Mouse (Mus musculus) neural tube, embryonic 13.5 days (tissue): ENCODE results near the gene Rab11fip3. TPM values are rescaled to one million over a fixed set of nuclear protein-coding genes. Genes with fewer than 3 reads are reported as not detected.
A peak's percentile ranks its signal among the peaks of the same experiment; 100 is the strongest.

ENCODE experiments used
- ATAC-seq: fragments of 200-750 bp; cut with Nextera tagmentation; 2 replicates; pipeline ENCODE4 v1.8.0; 2017; ENCODE audit warnings: low read depth, mild to moderate bottlenecking, moderate TSS enrichment, moderate library complexity
- H3K27ac ChIP-seq: fragments of 300-500 bp; sonication (generic); replicated peaks from 2 replicates; pipeline ENCODE4 v1.5.1; 2015; ENCODE audit warnings: moderate library complexity, mild to moderate bottlenecking, inconsistent platforms
- H3K27me3 ChIP-seq: fragments of 300-500 bp; sonication (generic); 2 replicates; pipeline ENCODE4 v1.6.1; 2015; ENCODE audit warnings: mild to moderate bottlenecking, inconsistent platforms
- H3K36me3 ChIP-seq: fragments of 300-500 bp; sonication (generic); 2 replicates; pipeline ENCODE4 v1.6.1; 2015; ENCODE audit warnings: mild to moderate bottlenecking, inconsistent platforms
- H3K4me1 ChIP-seq: fragments of 300-500 bp; sonication (generic); replicated peaks from 2 replicates; pipeline ENCODE4 v1.6.1; 2015; ENCODE audit warnings: inconsistent platforms
- H3K4me2 ChIP-seq: fragments of 300-500 bp; sonication (generic); 2 replicates; pipeline ENCODE4 v1.6.1; 2015; ENCODE audit warnings: inconsistent platforms, mild to moderate bottlenecking, moderate library complexity
- H3K4me3 ChIP-seq: fragments of 300-500 bp; sonication (generic); 2 replicates; pipeline ENCODE4 v1.5.1; 2015; ENCODE audit warnings: mild to moderate bottlenecking, inconsistent platforms
- H3K9ac ChIP-seq: fragments of 300-500 bp; sonication (generic); 2 replicates; pipeline ENCODE4 v1.6.1; 2015; ENCODE audit warnings: moderate library complexity, mild to moderate bottlenecking, inconsistent platforms
- H3K9me3 ChIP-seq: fragments of 300-500 bp; sonication (generic); 2 replicates; pipeline ENCODE4 v1.6.1; 2016; ENCODE audit warnings: inconsistent platforms
- WGBS: fragments of 180-500 bp; shearing (Covaris S2); methylation state at CpG from one replicate; pipeline ENCODE4 v1.1.7; 2015; 5-methylcytosine and 5-hydroxymethylcytosine counted together
- polyA plus RNA-seq: library from polyadenylated mRNA; unstranded; fragments of >200 nt; fragmentation: Nextera tagmentation; extraction: Ambion mirVana; gene quantifications from 2 replicates; pipeline ENCODE4 v1.2.1, GENCODE M21; 2015

Gene Rab11fip3
- polyA plus RNA-seq, 1 experiment from 2014 or later = 28.3 TPM

DNA sequence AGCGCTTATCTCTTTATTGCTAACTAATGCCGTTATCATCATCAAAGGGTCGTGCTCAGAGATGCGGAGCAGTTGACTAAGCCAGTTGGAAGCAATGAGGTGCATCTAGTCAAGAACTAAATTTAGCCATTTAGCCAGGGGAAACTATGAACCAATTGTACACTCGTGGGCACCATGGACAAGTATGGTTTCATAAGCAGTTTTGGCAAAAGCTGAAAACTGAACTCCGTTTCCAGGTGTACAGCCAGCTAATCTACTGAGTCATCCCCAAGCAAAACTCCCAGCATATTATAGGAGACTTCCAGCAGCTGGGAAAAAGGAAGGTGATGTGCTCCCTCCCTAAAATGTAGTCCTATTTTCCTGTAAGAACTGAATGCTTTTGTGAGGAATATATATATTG lies 781 bp upstream of the Rab11fip3 start:
- Histone ChIP-seq H3K9me3 (no peaks in the 10 kb centered on the region), H3K4me1 (peaks cover 43% of the 10 kb centered on the region), H3K9ac (peak overlapping the region; percentile 97; the same call in 1 of the 2 replicates), H3K36me3 (peaks cover 2% of the 10 kb centered on the region), H3K27ac (no peak overlapping the region), H3K4me2 (peak overlapping the region; percentile 100), H3K4me3 (peak overlapping the region; percentile 95), H3K27me3 (peaks cover 14% of the 10 kb centered on the region)
- no peak for ATAC-seq
- WGBS = 39% methylated on average over 6 of the region's 6 CpGs

DNA sequence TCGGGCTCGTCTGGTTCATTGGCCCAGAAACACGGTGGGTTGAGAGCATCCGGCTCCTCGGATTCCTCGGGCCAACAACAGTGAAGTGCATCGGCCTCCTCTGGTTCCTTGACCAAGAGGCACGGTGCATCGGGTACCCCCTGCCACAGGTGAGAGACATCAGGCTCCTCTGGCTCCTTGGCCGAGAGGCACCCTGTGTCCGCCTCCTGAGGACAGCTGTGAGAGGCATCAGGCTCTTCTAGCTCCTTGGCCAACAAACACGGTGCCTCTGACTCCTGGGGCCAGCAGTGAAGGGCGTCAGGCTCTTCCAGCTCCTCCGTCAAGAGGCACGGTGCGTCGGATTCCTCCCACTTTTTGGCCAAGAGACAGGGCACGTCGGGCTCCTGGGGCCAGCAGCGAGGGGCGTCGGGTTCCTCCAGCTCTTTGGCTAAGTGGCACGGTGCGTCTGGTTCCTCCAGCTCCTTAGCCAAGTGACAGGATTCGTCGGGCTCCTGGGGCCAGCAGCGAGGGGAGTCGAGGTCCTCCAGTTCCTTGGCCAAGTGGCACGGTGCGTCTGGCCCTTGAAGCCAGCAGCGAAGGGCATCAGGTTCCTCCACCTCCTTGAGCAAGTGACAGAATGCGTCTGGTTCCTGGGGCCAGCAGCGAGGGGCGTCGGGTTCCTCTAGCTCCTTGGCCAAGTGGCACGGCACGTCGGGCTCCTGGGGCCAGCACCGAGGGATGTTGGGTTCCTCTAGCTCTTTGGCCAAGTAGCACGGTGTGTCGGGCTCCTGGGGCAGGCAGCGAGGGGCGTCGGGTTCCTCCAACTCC lies 1.1 kb downstream of the Rab11fip3 start:
- Histone ChIP-seq H3K27ac (peak overlapping the region; percentile 95), H3K4me2 (peak overlapping the region; percentile 100), H3K36me3 (peaks cover 21% of the 10 kb centered on the region), H3K27me3 (peaks cover 14% of the 10 kb centered on the region), H3K4me3 (peak overlapping the region; percentile 95), H3K9me3 (no peaks in the 10 kb centered on the region), H3K4me1 (peaks cover 62% of the 10 kb centered on the region), H3K9ac (peak overlapping the region; percentile 97)
- peak; percentile 47 for ATAC-seq
- WGBS = under 1% methylated on average over 44 of the region's 44 CpGs

DNA sequence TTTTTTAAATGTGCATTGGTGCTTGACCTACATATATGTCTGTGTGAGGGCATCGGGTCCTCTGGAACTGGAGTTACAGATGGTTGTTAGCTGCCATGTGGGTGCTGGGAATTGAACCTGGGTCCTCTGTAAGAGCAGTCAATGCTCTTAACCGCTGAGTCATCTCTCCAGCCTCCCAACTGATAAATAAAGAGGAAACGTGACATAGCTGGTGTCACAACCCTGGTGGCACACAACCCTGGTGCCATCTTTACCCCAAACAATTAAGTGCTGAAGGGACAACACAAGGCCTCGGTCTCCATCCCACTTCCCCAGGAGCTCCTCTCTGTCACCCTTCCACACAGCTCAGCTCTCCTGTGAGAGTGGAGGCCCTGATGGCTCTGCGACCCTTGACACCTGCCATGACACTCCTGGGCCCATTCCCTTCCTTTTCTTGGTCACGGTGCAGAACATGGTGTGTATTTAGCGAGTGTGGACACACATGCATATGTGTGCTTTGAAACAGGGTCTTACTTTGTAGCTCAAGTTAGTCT lies 2.8 kb downstream of the Rab11fip3 start:
- peaks cover 11% of the 10 kb centered on the region for H3K27me3 ChIP-seq
- peaks cover 29% of the 10 kb centered on the region for H3K36me3 ChIP-seq
- ATAC-seq = no peak
- H3K4me3 ChIP-seq = peak overlapping the region; percentile 95
- H3K9ac ChIP-seq = peak overlapping the region; percentile 97
- peaks cover 78% of the 10 kb centered on the region for H3K4me1 ChIP-seq
- H3K9me3 ChIP-seq = no peaks in the 10 kb centered on the region
- no peak overlapping the region for H3K27ac ChIP-seq
- WGBS = 88% methylated on average over 7 of the region's 7 CpGs
- peak overlapping the region; percentile 100 for H3K4me2 ChIP-seq

DNA sequence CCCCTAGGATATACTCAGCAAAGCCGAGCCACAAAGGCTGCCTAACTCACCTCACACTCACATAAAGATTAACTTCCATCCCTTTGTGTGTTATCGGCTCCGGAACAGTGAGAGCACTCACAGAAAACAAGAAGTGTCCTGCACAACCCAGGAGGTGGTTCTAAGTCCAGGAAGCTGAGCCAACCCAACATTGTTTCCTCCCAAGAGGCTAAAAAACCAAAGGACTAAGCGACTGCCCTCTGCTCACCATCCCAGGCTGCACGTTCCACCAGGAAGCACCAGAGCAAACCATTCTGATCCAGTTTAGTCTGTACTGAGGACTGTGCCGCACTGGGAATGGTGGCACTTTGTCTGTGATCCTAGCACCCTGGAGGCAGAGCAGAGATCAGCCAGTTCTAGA lies 4.4 kb downstream of the Rab11fip3 start:
- peak overlapping the region; percentile 38; the same call in 1 of the 2 replicates for H3K9ac ChIP-seq
- H3K9me3 ChIP-seq = no peaks in the 10 kb centered on the region
- no peak for ATAC-seq
- WGBS = 72% methylated on average over 6 of the region's 6 CpGs
- peaks cover 89% of the 10 kb centered on the region for H3K4me1 ChIP-seq
- peak overlapping the region; percentile 100 for H3K4me2 ChIP-seq
- no peaks in the 10 kb centered on the region for H3K27me3 ChIP-seq
- H3K36me3 ChIP-seq = peaks cover 35% of the 10 kb centered on the region
- peak overlapping the region; percentile 12 for H3K4me3 ChIP-seq
- no peak overlapping the region for H3K27ac ChIP-seq

DNA sequence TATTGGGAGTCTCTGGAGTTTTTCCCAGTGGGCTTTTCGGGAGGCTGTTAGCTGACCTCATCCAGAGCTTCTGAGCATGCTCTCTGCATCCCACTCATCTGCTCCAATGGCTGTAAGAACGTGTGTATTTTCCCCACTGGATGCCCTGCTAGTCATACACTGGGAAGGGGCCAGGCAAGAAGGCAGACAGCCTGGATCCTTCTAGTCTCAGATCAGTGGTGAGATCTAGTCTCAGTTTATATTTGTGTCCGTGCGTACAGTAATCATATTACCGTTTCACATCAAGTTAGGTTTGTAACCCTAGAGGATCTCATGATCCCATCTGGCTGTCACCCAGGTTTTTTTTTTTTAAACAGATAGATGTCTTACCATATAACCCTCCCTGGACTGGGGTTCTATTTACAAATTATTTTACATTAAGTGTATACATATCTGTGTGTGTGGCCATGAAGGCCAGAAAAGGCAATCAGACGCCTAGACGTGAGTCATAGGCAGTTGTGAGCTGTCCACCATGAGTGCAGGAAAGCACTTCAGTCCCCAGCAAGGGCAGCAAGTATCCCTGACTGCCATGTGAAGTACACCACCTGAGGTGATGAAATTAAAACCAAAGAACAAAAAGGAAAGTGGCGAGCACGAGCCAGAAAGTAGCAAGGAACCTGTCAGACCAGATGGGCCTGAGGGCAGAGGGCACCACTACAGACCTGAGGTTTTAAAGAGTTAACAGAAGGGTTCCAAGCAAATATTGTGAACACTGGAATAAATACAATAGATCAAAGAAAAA lies 11.4 kb downstream of the Rab11fip3 start:
- no peaks in the 10 kb centered on the region for H3K27me3 ChIP-seq
- peaks cover 43% of the 10 kb centered on the region for H3K4me1 ChIP-seq
- WGBS = 87% methylated on average over 9 of the region's 9 CpGs
- no peak overlapping the region for H3K27ac ChIP-seq
- no peak overlapping the region for H3K4me3 ChIP-seq
- H3K9ac ChIP-seq = no peak overlapping the region
- H3K9me3 ChIP-seq = no peaks in the 10 kb centered on the region
- no peak overlapping the region for H3K4me2 ChIP-seq
- peaks cover 69% of the 10 kb centered on the region for H3K36me3 ChIP-seq
- no peak for ATAC-seq

DNA sequence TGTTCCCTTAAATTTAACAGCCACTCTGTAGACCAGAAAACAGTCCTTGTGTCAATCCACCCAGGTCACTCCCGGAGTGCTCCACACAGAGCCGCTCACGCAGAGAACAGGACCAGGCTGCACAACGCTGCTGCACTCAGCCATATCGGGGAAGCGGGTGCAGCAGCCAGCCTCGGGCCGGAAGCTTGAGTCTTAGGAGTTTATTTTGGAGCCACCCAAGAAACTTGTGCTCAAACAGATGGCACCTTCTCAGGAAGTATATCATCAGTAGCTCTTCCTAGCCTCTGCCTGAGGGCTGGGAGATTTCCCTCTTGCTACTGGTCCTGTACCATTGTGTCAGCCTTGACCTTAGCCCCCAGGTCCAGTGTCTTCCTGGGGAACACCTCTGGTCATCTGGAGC lies 12.1 kb downstream of the Rab11fip3 start:
- Histone ChIP-seq H3K4me3 (no peak overlapping the region), H3K9me3 (no peaks in the 10 kb centered on the region), H3K27me3 (no peaks in the 10 kb centered on the region), H3K4me1 (peaks cover 37% of the 10 kb centered on the region), H3K4me2 (no peak overlapping the region), H3K36me3 (peaks cover 65% of the 10 kb centered on the region), H3K9ac (no peak overlapping the region), H3K27ac (no peak overlapping the region)
- WGBS = 91% methylated on average over 8 of the region's 8 CpGs
- ATAC-seq = no peak

DNA sequence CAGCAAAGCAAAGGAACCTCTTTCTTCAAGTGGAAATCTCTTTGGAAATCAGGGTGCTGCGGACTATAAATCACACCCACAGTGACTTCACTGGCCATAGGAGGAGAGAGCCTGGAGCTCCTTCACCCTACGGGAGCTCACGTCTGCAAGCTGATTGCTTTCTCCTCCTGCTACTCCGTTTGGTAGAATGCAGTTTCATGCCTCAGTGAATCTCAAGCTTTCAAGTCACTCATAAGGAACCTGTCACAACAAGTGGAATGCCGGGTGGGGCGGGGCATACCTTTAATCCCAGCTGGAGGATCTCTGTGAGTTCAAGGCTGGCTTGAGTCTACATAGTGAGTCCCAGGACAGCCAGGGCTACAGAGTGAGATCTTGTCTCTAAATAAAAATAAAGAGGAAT lies 14.2 kb downstream of the Rab11fip3 start:
- no peak overlapping the region for H3K4me3 ChIP-seq
- peaks cover 16% of the 10 kb centered on the region for H3K4me1 ChIP-seq
- no peak overlapping the region for H3K9ac ChIP-seq
- H3K27ac ChIP-seq = no peak overlapping the region
- no peaks in the 10 kb centered on the region for H3K27me3 ChIP-seq
- H3K36me3 ChIP-seq = peaks cover 65% of the 10 kb centered on the region
- H3K4me2 ChIP-seq = no peak overlapping the region
- 56% methylated on average over 6 of the region's 6 CpGs for WGBS
- no peaks in the 10 kb centered on the region for H3K9me3 ChIP-seq
- ATAC-seq = no peak

DNA sequence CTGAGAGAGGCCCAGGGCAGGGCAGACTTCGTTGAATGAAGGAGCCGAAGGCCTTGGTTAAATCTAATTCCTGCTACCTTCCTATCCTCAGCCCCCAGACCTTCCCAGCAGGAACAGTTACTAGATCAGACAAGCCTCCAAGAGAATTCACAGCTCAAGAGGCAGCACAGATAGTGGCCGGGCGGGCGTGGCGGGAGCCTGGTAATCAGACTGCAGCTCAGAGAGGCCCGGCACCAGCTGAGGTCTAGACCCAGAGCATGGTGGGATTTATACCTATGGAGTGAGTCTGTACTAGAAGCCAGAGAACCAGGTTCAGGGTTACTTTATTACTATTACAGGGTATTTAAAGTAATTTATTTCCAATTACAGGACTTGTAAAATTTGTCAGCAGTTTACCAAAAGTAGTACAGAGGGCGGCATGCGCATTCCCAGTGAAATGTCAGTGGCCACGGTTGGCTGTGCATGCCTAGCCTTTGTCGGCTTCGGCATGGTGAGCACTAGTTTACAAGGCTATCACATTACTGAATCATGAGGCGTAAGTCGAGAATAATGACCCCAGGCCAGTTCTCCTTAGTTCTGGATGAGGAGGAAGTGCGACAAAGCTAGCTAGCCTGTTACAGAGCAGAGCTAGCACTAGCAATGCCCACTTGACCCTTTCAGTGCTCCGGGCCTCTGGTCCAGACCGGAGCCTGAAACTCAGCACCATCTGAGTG lies 15.1 kb downstream of the Rab11fip3 start:
- H3K27me3 ChIP-seq = no peaks in the 10 kb centered on the region
- H3K4me3 ChIP-seq = no peak overlapping the region
- WGBS = 60% methylated on average over 17 of the region's 17 CpGs
- peaks cover 59% of the 10 kb centered on the region for H3K36me3 ChIP-seq
- no peak overlapping the region for H3K27ac ChIP-seq
- peaks cover 13% of the 10 kb centered on the region; the same call in 1 of the 2 replicates for H3K4me1 ChIP-seq
- H3K4me2 ChIP-seq = no peak overlapping the region
- H3K9me3 ChIP-seq = no peaks in the 10 kb centered on the region
- no peak overlapping the region for H3K9ac ChIP-seq
- no peak for ATAC-seq

DNA sequence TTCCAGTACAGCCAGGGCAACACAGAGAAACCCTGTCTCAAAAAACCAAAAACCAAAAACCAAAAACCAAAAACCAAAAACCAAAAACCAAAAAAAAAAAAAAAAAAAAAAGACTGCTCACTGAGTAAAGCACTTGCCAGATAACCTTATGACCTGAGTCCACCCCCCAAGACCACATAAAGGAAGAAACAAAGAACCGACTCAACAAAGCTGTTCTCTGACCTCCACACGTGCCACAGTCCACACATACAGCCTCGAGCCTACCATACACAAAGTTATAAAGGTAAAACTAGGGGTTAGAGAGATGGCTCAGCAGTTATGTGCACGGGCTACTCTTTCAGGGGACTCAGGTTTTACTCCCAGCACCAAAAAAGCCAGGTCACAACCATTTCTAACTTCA lies 16.6 kb downstream of the Rab11fip3 start:
- 90% methylated on average over 4 of the region's 4 CpGs for WGBS
- Histone ChIP-seq H3K9me3 (no peaks in the 10 kb centered on the region), H3K4me1 (peaks cover 13% of the 10 kb centered on the region; the same call in 1 of the 2 replicates), H3K27me3 (no peaks in the 10 kb centered on the region), H3K36me3 (peaks cover 44% of the 10 kb centered on the region), H3K27ac (no peak overlapping the region), H3K9ac (no peak overlapping the region), H3K4me2 (no peak overlapping the region), H3K4me3 (no peak overlapping the region)
- no peak for ATAC-seq

DNA sequence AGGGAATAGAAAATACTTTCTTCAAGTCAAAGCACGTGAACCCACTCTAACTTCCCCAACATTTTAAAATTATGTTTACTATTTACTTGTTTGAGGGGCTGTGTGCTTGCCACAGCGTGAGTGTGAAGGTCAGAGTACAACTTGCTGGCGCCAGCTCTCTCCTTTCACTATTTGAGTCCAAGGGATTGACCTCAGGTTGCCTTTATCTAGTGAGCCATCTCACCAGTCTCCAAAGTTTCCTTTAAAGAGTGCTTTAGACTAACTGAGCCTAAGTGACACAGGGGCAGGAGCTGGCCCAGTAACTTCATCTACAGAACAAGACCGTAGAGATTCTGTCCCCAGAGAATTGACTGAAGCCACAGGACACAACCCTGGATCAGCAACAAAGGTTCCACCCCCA lies 17.3 kb downstream of the Rab11fip3 start:
- no peak overlapping the region for H3K27ac ChIP-seq
- H3K4me1 ChIP-seq = peaks cover 18% of the 10 kb centered on the region
- peaks cover 38% of the 10 kb centered on the region for H3K36me3 ChIP-seq
- H3K4me3 ChIP-seq = no peak overlapping the region
- no peaks in the 10 kb centered on the region for H3K9me3 ChIP-seq
- no peak overlapping the region for H3K9ac ChIP-seq
- WGBS = 90% methylated on average over 4 of the region's 4 CpGs
- ATAC-seq = no peak
- H3K27me3 ChIP-seq = no peaks in the 10 kb centered on the region
- H3K4me2 ChIP-seq = no peak overlapping the region

DNA sequence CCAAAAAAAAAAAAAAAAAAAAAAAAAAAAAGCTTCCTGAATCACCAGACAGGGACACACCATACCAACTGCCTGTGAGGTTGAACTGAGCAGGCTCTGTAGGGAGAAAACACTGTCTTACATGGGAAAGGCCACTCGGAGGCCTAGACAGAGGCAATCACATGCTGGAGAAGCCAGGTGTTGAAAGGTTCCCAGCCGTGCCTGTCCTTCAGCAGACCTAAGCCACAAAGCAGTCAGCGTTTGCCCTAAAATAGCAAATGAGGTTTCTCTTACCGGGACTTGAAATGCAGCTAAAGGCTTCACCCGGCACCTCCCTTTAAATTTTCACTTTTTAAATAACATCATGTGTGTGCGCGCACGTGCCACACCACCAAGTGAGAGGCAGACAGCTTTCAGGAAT lies 21.2 kb downstream of the Rab11fip3 start:
- 90% methylated on average over 8 of the region's 8 CpGs for WGBS
- ATAC-seq = no peak
- Histone ChIP-seq H3K4me1 (peaks cover 39% of the 10 kb centered on the region), H3K9me3 (no peaks in the 10 kb centered on the region), H3K27me3 (no peaks in the 10 kb centered on the region), H3K27ac (no peak overlapping the region), H3K4me3 (no peak overlapping the region), H3K9ac (no peak overlapping the region), H3K36me3 (0 out of 2 replicates have a peak, but pooled peaks cover 8% of the 10 kb centered on the region), H3K4me2 (no peak overlapping the region)
